Mouse (Mus musculus): ENCODE measurements around the gene Ldhc.

DNA sequence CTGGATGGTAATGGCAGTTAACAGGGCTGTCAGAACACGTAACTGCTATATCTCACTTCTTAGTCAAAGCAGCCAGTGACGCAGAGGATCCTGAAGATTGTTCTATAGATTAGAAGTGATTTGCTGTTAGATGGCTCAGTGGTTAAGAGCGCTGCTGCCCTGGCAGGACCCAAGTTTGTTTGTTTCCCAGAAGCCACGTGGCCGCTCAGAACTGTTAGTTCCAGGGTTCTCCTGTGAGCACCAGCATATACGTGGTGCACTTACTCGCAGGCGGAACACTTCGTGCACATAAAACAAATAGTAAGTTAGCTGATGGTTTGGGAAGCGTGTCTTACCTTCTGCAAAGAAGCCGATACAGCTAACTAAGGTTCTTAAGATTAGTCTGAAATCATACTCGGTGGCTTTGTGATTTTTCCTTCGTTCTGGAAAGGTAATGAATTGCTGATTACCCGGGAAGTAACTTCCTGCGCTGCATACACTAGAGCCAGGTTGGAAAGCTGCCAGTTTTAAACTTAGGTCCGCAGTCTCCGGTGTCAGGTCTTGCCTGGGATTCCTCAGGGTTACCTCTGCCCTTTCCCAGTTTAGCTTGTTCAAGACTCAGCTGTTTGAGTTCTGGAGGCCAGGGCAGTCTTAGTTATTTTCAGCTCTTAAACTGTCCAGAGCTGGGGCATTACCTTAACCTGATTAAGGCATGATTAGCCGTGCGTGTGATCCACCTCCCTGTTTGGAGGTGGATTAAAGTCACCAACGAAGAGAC, 33.8 kb upstream of the Ldhc start:
- TF ChIP-seq CTCF (IDR thresholded peaks at IDR 0.05) (no peak), EP300 (IDR thresholded peaks at IDR 0.05) (no peak)
